Mouse (Mus musculus): Measurements from ENCODE around the gene Mad2l2. TPM values are rescaled to one million over a fixed set of nuclear protein-coding genes. Genes with fewer than 3 reads are reported as not detected.
"Not testable (repeated sequence)": the region's sequence is repeated elsewhere in the genome, so short reads cannot be mapped to it uniquely, and the experiment has no call there.

The Mad2l2 gene
- polyA plus RNA-seq, 1 experiment = 36.0 TPM

DNA sequence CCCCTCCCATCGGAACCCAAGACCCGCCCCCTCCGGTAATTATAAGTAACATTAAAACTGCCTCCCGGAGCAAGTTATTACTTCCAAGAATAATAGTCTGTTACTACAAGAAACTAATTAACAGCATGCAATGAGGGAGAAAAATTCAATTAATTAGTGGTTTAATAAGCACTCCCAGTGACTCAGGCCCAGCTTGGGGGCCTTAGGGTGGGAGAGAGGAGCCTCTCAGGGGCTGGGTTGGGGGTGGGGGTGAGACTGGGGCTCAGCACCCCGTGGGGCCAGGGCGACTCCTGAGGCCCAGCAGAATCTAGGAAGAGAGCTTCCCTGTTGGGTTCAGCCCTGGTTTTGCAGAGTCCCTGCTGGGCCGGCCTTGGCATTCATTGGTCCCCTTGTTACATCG lies 52.2 kb downstream of the Mad2l2 start:
- Histone ChIP-seq H3K4me3 (replicated peaks; ENCODE audit: insufficient read depth, low read depth, low read length) (no peak overlapping the region), H3K27ac (ENCODE audit: insufficient read depth, low read length) (no peak overlapping the region), H3K27me3 (ENCODE audit: control insufficient read depth, insufficient read depth, low read length) (no peaks in the 10 kb centered on the region), H3K4me1 (ENCODE audit: control insufficient read depth, insufficient read depth, low read length) (no peaks in the 10 kb centered on the region)
- DNase-seq = no peak
- 43% methylated on average over 8 of the region's 8 CpGs for WGBS
- TF ChIP-seq POLR2A (IDR thresholded peaks at IDR 0.05; ENCODE audit: borderline replicate concordance, insufficient read depth, low read length) = no peak
- no peak for TF ChIP-seq CTCF (IDR thresholded peaks at IDR 0.05; ENCODE audit: borderline replicate concordance, insufficient read depth, low read depth, low read length)

DNA sequence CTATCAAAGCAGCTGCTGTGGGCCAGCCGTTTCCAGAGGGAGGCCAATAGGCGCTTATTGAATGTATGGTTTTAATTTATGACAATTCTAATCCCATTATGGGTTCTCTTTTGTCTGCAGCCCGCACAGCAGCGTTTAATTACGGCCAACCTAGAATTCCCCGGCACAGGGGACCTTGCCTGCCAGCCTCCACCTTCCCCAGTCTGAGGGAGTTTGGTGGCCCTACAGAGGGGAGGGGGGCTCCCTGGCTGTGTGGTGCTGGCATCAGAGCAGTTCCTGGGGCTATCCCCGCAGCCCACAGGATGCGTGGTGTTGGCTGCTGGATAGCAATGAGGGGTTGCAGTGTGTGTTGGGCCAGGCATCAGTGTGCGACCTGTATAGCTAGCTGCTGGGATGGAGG lies 54.4 kb downstream of the Mad2l2 start:
- no peak for DNase-seq
- 47% methylated on average over 9 of the region's 9 CpGs for WGBS
- TF ChIP-seq POLR2A (IDR thresholded peaks at IDR 0.05; ENCODE audit: borderline replicate concordance, insufficient read depth, low read length) = no peak
- TF ChIP-seq CTCF (IDR thresholded peaks at IDR 0.05; ENCODE audit: borderline replicate concordance, insufficient read depth, low read depth, low read length) = no peak
- Histone ChIP-seq H3K27ac (ENCODE audit: insufficient read depth, low read length) (no peak overlapping the region), H3K27me3 (ENCODE audit: control insufficient read depth, insufficient read depth, low read length) (no peaks in the 10 kb centered on the region), H3K4me3 (replicated peaks; ENCODE audit: insufficient read depth, low read depth, low read length) (no peak overlapping the region), H3K4me1 (ENCODE audit: control insufficient read depth, insufficient read depth, low read length) (no peaks in the 10 kb centered on the region)

DNA sequence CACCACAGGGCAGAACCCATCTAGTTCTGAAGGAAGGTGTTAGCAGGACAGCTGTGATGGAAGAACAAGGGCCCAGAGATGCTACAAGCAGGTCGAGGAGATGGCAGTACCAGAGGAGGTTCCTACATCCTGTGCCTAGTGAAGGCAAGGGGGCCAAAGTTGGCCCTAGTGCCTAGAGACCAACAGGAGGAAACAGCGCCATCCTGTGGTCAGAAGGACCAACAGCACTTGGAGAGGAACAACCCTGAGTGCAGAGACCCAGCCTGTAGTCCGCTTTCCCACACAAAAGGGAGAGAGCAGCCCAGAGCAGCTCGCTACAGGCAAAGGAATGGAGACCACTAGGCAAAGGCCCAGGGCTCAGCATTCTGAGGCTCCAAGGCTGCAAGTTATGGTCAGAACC lies 55.6 kb downstream of the Mad2l2 start:
- no peak overlapping the region for H3K27ac ChIP-seq (ENCODE audit: insufficient read depth, low read length)
- no peaks in the 10 kb centered on the region for H3K4me1 ChIP-seq (ENCODE audit: control insufficient read depth, insufficient read depth, low read length)
- WGBS = 76% methylated on average over 4 of the region's 4 CpGs
- TF ChIP-seq POLR2A (IDR thresholded peaks at IDR 0.05; ENCODE audit: borderline replicate concordance, insufficient read depth, low read length) (no peak), CTCF (IDR thresholded peaks at IDR 0.05; ENCODE audit: borderline replicate concordance, insufficient read depth, low read depth, low read length) (0 out of 2 replicates have a peak, but pooled peaks have one; percentile 10)
- H3K4me3 ChIP-seq (replicated peaks; ENCODE audit: insufficient read depth, low read depth, low read length) = no peak overlapping the region
- H3K27me3 ChIP-seq (ENCODE audit: control insufficient read depth, insufficient read depth, low read length) = no peaks in the 10 kb centered on the region
- DNase-seq = no peak

DNA sequence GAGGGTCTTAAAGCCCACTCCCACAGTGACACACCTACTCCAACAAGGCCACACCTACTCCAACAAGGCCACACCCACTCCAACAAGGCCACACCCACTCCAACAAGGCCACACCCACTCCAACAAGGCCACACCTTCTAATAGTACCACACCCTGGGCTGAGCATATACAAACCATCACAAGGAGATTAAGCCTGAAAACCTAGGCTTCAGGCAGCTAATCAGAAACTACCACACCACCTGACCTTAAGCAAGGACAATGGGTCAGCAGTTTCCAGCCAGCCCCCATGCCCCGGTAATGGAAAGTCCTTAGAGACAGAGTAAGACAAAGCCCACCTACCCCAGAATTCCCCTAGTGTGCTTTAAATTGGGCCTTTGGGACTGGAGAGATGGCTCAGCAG lies 58.6 kb downstream of the Mad2l2 start:
- not testable (repeated sequence) for DNase-seq; H3K4me1 ChIP-seq (ENCODE audit: control insufficient read depth, insufficient read depth, low read length); H3K27ac ChIP-seq (ENCODE audit: insufficient read depth, low read length); H3K27me3 ChIP-seq (ENCODE audit: control insufficient read depth, insufficient read depth, low read length); H3K4me3 ChIP-seq (replicated peaks; ENCODE audit: insufficient read depth, low read depth, low read length)
- 88% methylated on average over 1 of the region's 1 CpGs for WGBS

DNA sequence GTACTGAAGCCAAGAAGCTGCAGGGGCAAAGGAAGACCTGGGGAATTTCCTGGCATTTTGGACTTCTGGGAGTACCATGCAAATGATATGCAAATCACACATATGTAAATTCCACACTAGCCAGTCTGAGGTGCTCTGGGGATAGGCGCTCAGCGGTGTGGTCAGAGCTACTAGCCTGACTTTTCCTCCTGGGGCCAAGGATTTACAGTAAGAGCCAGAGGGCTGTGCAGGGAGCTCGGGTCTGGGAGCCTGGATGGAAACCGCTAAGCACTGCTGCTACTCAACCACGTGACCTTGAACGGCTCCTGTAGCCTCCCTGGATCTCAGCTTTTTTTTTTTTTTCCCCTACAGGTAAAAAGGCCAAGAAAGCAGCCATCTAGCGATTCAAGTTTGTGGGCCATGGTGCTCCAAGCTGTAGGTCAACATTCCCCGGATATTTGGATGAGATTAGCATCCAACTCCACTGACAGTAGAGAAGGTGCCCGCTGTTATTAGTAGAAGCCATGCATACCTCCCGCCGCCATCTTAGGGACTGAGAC lies 62.6 kb downstream of the Mad2l2 start:
- Histone ChIP-seq H3K4me1 (ENCODE audit: control insufficient read depth, insufficient read depth, low read length) (no peaks in the 10 kb centered on the region), H3K27ac (ENCODE audit: insufficient read depth, low read length) (no peak overlapping the region), H3K27me3 (ENCODE audit: control insufficient read depth, insufficient read depth, low read length) (no peaks in the 10 kb centered on the region), H3K4me3 (replicated peaks; ENCODE audit: insufficient read depth, low read depth, low read length) (no peak overlapping the region)
- DNase-seq = no peak
- 41% methylated on average over 11 of the region's 11 CpGs for WGBS
- TF ChIP-seq POLR2A (IDR thresholded peaks at IDR 0.05; ENCODE audit: borderline replicate concordance, insufficient read depth, low read length) (no peak), CTCF (IDR thresholded peaks at IDR 0.05; ENCODE audit: borderline replicate concordance, insufficient read depth, low read depth, low read length) (no peak)

DNA sequence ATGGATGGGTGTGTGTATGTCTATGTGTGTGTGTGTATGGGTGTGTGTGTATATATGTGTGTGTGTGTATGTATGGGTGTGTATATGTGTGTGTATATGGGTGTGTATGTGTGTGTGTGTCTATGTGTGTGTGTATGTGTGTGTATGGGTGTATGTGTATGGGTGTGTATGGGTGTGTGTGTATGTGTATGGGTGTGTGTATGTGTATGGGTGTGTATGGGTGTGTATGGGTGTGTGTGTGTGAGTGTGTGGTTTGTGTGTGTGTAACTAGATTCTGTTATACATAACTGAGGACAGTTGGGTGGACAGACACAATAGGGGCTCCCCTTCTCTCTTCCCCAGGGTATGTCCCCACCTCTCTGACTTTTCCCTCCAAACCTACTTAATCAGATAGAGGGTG lies 64.2 kb downstream of the Mad2l2 start:
- no peak overlapping the region for H3K4me3 ChIP-seq (replicated peaks; ENCODE audit: insufficient read depth, low read depth, low read length)
- TF ChIP-seq POLR2A (IDR thresholded peaks at IDR 0.05; ENCODE audit: borderline replicate concordance, insufficient read depth, low read length) (no peak), CTCF (IDR thresholded peaks at IDR 0.05; ENCODE audit: borderline replicate concordance, insufficient read depth, low read depth, low read length) (no peak)
- no peak overlapping the region for H3K27ac ChIP-seq (ENCODE audit: insufficient read depth, low read length)
- DNase-seq = no peak
- no peaks in the 10 kb centered on the region for H3K4me1 ChIP-seq (ENCODE audit: control insufficient read depth, insufficient read depth, low read length)
- H3K27me3 ChIP-seq (ENCODE audit: control insufficient read depth, insufficient read depth, low read length) = no peaks in the 10 kb centered on the region

Other genes starting within 250 kb of the Mad2l2 start
- 112 and 113 TPM in 2 replicates for gene Mfn2, start 225.7 kb upstream of the Mad2l2 start, polyA plus RNA-seq (2012; rRNA removed)
- 33.0 and 36.0 TPM in 2 replicates for gene Plod1, start 193.6 kb upstream of the Mad2l2 start, polyA plus RNA-seq (2012; rRNA removed)
- gene 2510039O18Rik, start 189.5 kb upstream of the Mad2l2 start, polyA plus RNA-seq (2012; rRNA removed) = 34.1 and 34.5 TPM in 2 replicates
- 0.15 TPM in 1 of 2 replicates, not detected in the other for gene Nppb, start 144.6 kb upstream of the Mad2l2 start, polyA plus RNA-seq (2012; rRNA removed)
- 0.13 TPM in 1 of 2 replicates, not detected in the other for gene Nppa, start 129.7 kb upstream of the Mad2l2 start, polyA plus RNA-seq (2012; rRNA removed)
- gene Clcn6, start 91.6 kb upstream of the Mad2l2 start, polyA plus RNA-seq (2012; rRNA removed) = 56.8 and 59.4 TPM in 2 replicates
- 27.2 and 29.8 TPM in 2 replicates for gene Mthfr, start 91.3 kb upstream of the Mad2l2 start, polyA plus RNA-seq (2012; rRNA removed)
- 9.8 and 10.2 TPM in 2 replicates for gene Agtrap, start 42.4 kb upstream of the Mad2l2 start, polyA plus RNA-seq (2012; rRNA removed)
- gene Draxin, start 314 bp downstream of the Mad2l2 start, polyA plus RNA-seq (2012; rRNA removed) = 0.30 and 0.33 TPM in 2 replicates
- 34.0 and 38.7 TPM in 2 replicates for gene Fbxo6, start 21.8 kb downstream of the Mad2l2 start, polyA plus RNA-seq (2012; rRNA removed)
- 226 and 240 TPM in 2 replicates for gene Fbxo44, start 30.1 kb downstream of the Mad2l2 start, polyA plus RNA-seq (2012; rRNA removed)
- gene Fbxo2, start 30.2 kb downstream of the Mad2l2 start, polyA plus RNA-seq (2012; rRNA removed) = 138 and 172 TPM in 2 replicates
- gene Disp3, start 157.6 kb downstream of the Mad2l2 start, polyA plus RNA-seq (2012; rRNA removed) = 13.6 and 15.3 TPM in 2 replicates

All from cerebellum, adult 2 months (tissue).